In the genomic region with DNA sequence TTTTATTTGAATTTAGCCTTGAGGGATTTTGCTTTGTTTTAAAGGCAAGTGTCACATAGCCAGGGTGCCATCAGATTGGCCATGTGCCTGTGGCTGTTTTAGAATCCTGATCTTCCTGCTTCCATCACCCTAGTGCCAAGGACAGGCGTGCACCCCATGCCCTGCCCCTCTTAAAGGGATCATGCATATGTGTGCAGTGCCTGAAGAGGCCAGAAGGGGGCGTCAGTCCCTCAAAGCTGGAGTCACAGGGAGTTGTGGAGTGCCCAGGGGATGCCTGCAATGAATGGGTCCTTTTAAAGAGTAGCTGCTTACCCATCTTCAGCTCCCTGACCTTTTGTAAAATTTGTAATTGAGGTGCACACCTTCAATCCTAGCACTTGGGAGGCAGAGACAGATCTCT, we compare ENCODE assay signal across 10 mouse cellular contexts. TPM values are rescaled to one million over a fixed set of nuclear protein-coding genes. Genes with fewer than 3 reads are reported as not detected.
DNase-seq lines count a peak whose midpoint lies in the region; ATAC-seq and TF ChIP-seq lines count a peak whose summit lies in the region.
"Had no signal": no experiment of that assay in that cellular context is flagged by ENCODE, and none has a peak within 500 bp of the region (broad histone marks: within the 10 kb centered on the region; RNA-seq: fewer than 3 reads in every experiment).

No protein-coding gene starts in this region.

- H3K4me2 ChIP-seq in forebrain, embryonic 14.5 days (ENCODE audit: low read length) = no peak overlapping the region
- no peak overlapping the region for H3K4me2 ChIP-seq in kidney, embryonic 15.5 days
- H3K4me2 ChIP-seq: midbrain, embryonic 12.5 days had no signal

- no peaks in the 10 kb centered on the region for H3K27me3 ChIP-seq in forebrain, embryonic 14.5 days (replicated peaks; ENCODE audit: control insufficient read depth, insufficient read depth, low read length)
- H3K27me3 ChIP-seq in kidney, embryonic 15.5 days = no peaks in the 10 kb centered on the region

- no peak overlapping the region for H3K9ac ChIP-seq in forebrain, embryonic 14.5 days (ENCODE audit: low read length)
- H3K9ac ChIP-seq in kidney, embryonic 15.5 days = no peak overlapping the region
- H3K9ac ChIP-seq: midbrain, embryonic 12.5 days had no signal

- peak; percentile 48 for TF ChIP-seq CTCF in lung, adult 2 months (IDR thresholded peaks at IDR 0.05; ENCODE audit: insufficient read depth, low read length)

- peak; percentile 47 to 60 for DNase-seq in cerebellum, postnatal 10 days
- DNase-seq in cerebellum, adult 11 months = no peak
- no peak for DNase-seq in lung, adult 2 months
- no peak for DNase-seq in lung, adult 18-20 months
- DNase-seq in T-cell, adult 2 months (ENCODE audit: low spot score) = peak; percentile 32
- DNase-seq in forebrain, embryonic 14.5 days (ENCODE audit: low spot score) = no peak
- DNase-seq: kidney, postnatal 10 days had no signal

- no peak overlapping the region for H3K4me3 ChIP-seq in lung, adult 2 months (replicated peaks; ENCODE audit: extremely low read depth, low read depth, low read length)
- no peak overlapping the region for H3K4me3 ChIP-seq in forebrain, embryonic 14.5 days (ENCODE audit: low read depth, low read length)
- H3K4me3 ChIP-seq in kidney, embryonic 15.5 days (replicated peaks) = no peak overlapping the region
- H3K4me3 ChIP-seq: midbrain, embryonic 12.5 days had no signal

- peaks cover 81% of the 10 kb centered on the region for H3K36me3 ChIP-seq in forebrain, embryonic 14.5 days (ENCODE audit: control insufficient read depth, insufficient read depth, low read length)
- H3K36me3 ChIP-seq in kidney, embryonic 15.5 days = peaks cover 93% of the 10 kb centered on the region

- 23% methylated on average over 2 of the region's 2 CpGs for WGBS in lung, adult 2 months
- 30% methylated on average over 2 of the region's 2 CpGs for WGBS in forebrain, embryonic 14.5 days
- 35% methylated on average over 2 of the region's 2 CpGs for WGBS in kidney, embryonic 15.5 days

- H3K27ac ChIP-seq in forebrain, embryonic 14.5 days (ENCODE audit: low read depth, low read length) = no peak overlapping the region
- no peak overlapping the region for H3K27ac ChIP-seq in kidney, embryonic 15.5 days
- H3K27ac ChIP-seq: midbrain, embryonic 12.5 days had no signal

- ATAC-seq in megakaryocyte-erythroid progenitor cell, adult 5-6 weeks (replicated peaks; ENCODE audit: low FRiP score, low TSS enrichment, poor library complexity, severe bottlenecking) = peak; percentile 66
- no peak for ATAC-seq in forebrain, embryonic 14.5 days
- no peak for ATAC-seq in kidney, embryonic 15.5 days (replicated peaks; ENCODE audit: low FRiP score)

- TF ChIP-seq POLR2A in lung, adult 2 months (IDR thresholded peaks at IDR 0.05; ENCODE audit: borderline replicate concordance, extremely low read depth, low read depth, low read length) = no peak

- H3K9me3 ChIP-seq in forebrain, embryonic 14.5 days (replicated peaks; ENCODE audit: control insufficient read depth, low read length) = no peaks in the 10 kb centered on the region
- no peaks in the 10 kb centered on the region for H3K9me3 ChIP-seq in kidney, embryonic 15.5 days (replicated peaks)
- H3K9me3 ChIP-seq: midbrain, embryonic 12.5 days had no signal

- no peaks in the 10 kb centered on the region for H3K4me1 ChIP-seq in lung, adult 2 months (ENCODE audit: control insufficient read depth, insufficient read depth, low read length)
- no peaks in the 10 kb centered on the region for H3K4me1 ChIP-seq in forebrain, embryonic 14.5 days (ENCODE audit: control insufficient read depth, insufficient read depth, low read length)
- H3K4me1 ChIP-seq in kidney, embryonic 15.5 days = peaks cover 2% of the 10 kb centered on the region; the same call in 1 of the 2 replicates

RNA-seq across cellular contexts. Expression of a gene that starts 6.3 kb away (rescaled TPM):
- 2.7 TPM in 2 replicates for polyA plus RNA-seq in lung, adult 2 months (2012; rRNA removed)
- not detected in 2 replicates for total RNA-seq in megakaryocyte-erythroid progenitor cell, adult 5-6 weeks (2014; fragmentation: Nextera tagmentation)
- total RNA-seq in megakaryocyte-erythroid progenitor cell, adult 5-6 weeks (2017) = not detected in 2 replicates
- polyA plus RNA-seq in forebrain, embryonic 14.5 days (2014; fragmentation: Nextera tagmentation; extraction: Ambion mirVana) = 20.8 and 27.6 TPM in 2 replicates
- 2.6 and 4.0 TPM in 2 replicates for polyA plus RNA-seq in kidney, embryonic 15.5 days (2015; fragmentation: Nextera tagmentation; extraction: Ambion mirVana)

RNA-seq across cellular contexts. Expression of a gene that starts 7.0 kb away (rescaled TPM):
- polyA plus RNA-seq in lung, adult 2 months (2012; rRNA removed) = 308 and 342 TPM in 2 replicates
- 127 and 153 TPM in 2 replicates for total RNA-seq in megakaryocyte-erythroid progenitor cell, adult 5-6 weeks (2014; fragmentation: Nextera tagmentation)
- total RNA-seq in megakaryocyte-erythroid progenitor cell, adult 5-6 weeks (2017) = 56.3 and 64.1 TPM in 2 replicates
- polyA plus RNA-seq in forebrain, embryonic 14.5 days (2014; fragmentation: Nextera tagmentation; extraction: Ambion mirVana) = 305 and 332 TPM in 2 replicates
- polyA plus RNA-seq in kidney, embryonic 15.5 days (2015; fragmentation: Nextera tagmentation; extraction: Ambion mirVana) = 320 and 327 TPM in 2 replicates

RNA-seq across cellular contexts. Expression of a gene that starts 7.0 kb away (rescaled TPM):
- polyA plus RNA-seq in lung, adult 2 months (2012; rRNA removed) = 37.2 and 43.0 TPM in 2 replicates
- total RNA-seq in megakaryocyte-erythroid progenitor cell, adult 5-6 weeks (2014; fragmentation: Nextera tagmentation) = 50.3 and 54.2 TPM in 2 replicates
- 116 and 154 TPM in 2 replicates for total RNA-seq in megakaryocyte-erythroid progenitor cell, adult 5-6 weeks (2017)
- 51.5 and 52.3 TPM in 2 replicates for polyA plus RNA-seq in forebrain, embryonic 14.5 days (2014; fragmentation: Nextera tagmentation; extraction: Ambion mirVana)
- polyA plus RNA-seq in kidney, embryonic 15.5 days (2015; fragmentation: Nextera tagmentation; extraction: Ambion mirVana) = 45.1 and 49.0 TPM in 2 replicates

RNA-seq across cellular contexts. Expression of a gene that starts 20.3 kb away (rescaled TPM):
- 1.1 and 1.5 TPM in 2 replicates for polyA plus RNA-seq in lung, adult 2 months (2012; rRNA removed)
- not detected in 2 replicates for total RNA-seq in megakaryocyte-erythroid progenitor cell, adult 5-6 weeks (2014; fragmentation: Nextera tagmentation)
- total RNA-seq in megakaryocyte-erythroid progenitor cell, adult 5-6 weeks (2017) = not detected in 2 replicates
- polyA plus RNA-seq in forebrain, embryonic 14.5 days (2014; fragmentation: Nextera tagmentation; extraction: Ambion mirVana) = 2.1 and 4.2 TPM in 2 replicates
- 5.2 and 6.2 TPM in 2 replicates for polyA plus RNA-seq in kidney, embryonic 15.5 days (2015; fragmentation: Nextera tagmentation; extraction: Ambion mirVana)

RNA-seq across cellular contexts. Expression of a gene that starts 26.7 kb away (rescaled TPM):
- polyA plus RNA-seq in lung, adult 2 months (2012; rRNA removed) = 75.0 and 111 TPM in 2 replicates
- 5.5 and 9.6 TPM in 2 replicates for total RNA-seq in megakaryocyte-erythroid progenitor cell, adult 5-6 weeks (2014; fragmentation: Nextera tagmentation)
- total RNA-seq in megakaryocyte-erythroid progenitor cell, adult 5-6 weeks (2017) = 0.56 and 8.0 TPM in 2 replicates
- polyA plus RNA-seq in forebrain, embryonic 14.5 days (2014; fragmentation: Nextera tagmentation; extraction: Ambion mirVana) = 31.5 and 42.8 TPM in 2 replicates
- polyA plus RNA-seq in kidney, embryonic 15.5 days (2015; fragmentation: Nextera tagmentation; extraction: Ambion mirVana) = 69.5 and 79.9 TPM in 2 replicates

Comparison
In these comparisons a context has a peak if more than half of its experiments do, and no peak if none do; other contexts are left out.
1. DNase-seq: peak in cerebellum, postnatal 10 days (2 of 2) and T-cell, adult 2 months (single experiment); none in cerebellum, adult 11 months (single experiment), lung, adult 2 months (single experiment), lung, adult 18-20 months (0 of 2) and forebrain, embryonic 14.5 days (single experiment).